Comparison of ENCODE assay signal across 12 mouse cellular contexts in the genomic region with DNA sequence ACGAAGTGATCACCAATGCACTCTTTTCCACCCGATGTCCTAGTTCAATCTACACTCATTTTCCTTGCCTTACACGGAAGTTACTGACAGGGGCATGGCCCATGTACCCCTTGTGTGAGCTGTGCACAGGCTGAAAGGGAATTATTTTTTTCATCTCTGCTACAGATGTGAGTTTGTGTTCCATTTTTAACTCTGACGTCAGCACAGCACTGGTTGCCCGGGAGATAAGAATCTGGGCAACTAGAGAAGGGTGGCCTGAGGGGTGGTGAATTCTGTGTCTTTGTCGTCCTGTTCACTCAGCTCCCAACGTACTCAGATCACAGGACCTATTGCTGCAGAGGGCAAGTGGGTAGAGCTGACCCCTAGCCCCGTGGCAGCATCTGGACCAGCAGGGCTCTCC. TPM values are rescaled to one million over a fixed set of nuclear protein-coding genes. Genes with fewer than 3 reads are reported as not detected.
A peak's percentile ranks its signal among the peaks of the same experiment; 100 is the strongest.
DNase-seq lines count a peak whose midpoint lies in the region; ATAC-seq and TF ChIP-seq lines count a peak whose summit lies in the region.
"Had no signal": no experiment of that assay in that cellular context is flagged by ENCODE, and none has a peak within 500 bp of the region (broad histone marks: within the 10 kb centered on the region; RNA-seq: fewer than 3 reads in every experiment).

No protein-coding gene starts in this region.

- 0 out of 2 replicates have a peak, but pooled peaks have one; percentile 58 for ATAC-seq in forebrain, embryonic 16.5 days
- no peak; the same call in 1 of the 2 replicates for ATAC-seq in lung, postnatal 0 days

- H3K4me3 ChIP-seq in forebrain, embryonic 16.5 days (replicated peaks; ENCODE audit: low read length) = no peak overlapping the region
- H3K4me3 ChIP-seq in forebrain, embryonic 10.5 days = no peak overlapping the region
- H3K4me3 ChIP-seq in lung, postnatal 0 days (ENCODE audit: low read depth, low read length) = no peak overlapping the region
- H3K4me3 ChIP-seq: erythroblast, embryonic 14.5 days had no signal

- no peak overlapping the region for H3K4me2 ChIP-seq in forebrain, embryonic 16.5 days (ENCODE audit: low read length)
- no peak overlapping the region; the same call in 1 of the 2 replicates for H3K4me2 ChIP-seq in lung, postnatal 0 days (replicated peaks; ENCODE audit: low read depth, low read length)
- H3K4me2 ChIP-seq: hindbrain, embryonic 14.5 days had no signal

- no peak overlapping the region for H3K27ac ChIP-seq in forebrain, embryonic 16.5 days (ENCODE audit: low read length)
- no peak overlapping the region for H3K27ac ChIP-seq in forebrain, embryonic 10.5 days
- peak overlapping the region; percentile 82 for H3K27ac ChIP-seq in lung, postnatal 0 days (ENCODE audit: low read length)
- H3K27ac ChIP-seq: hindbrain, embryonic 14.5 days had no signal

- H3K9me3 ChIP-seq in forebrain, embryonic 16.5 days (ENCODE audit: control insufficient read depth, low read length) = no peaks in the 10 kb centered on the region
- H3K9me3 ChIP-seq in forebrain, embryonic 10.5 days = no peaks in the 10 kb centered on the region
- no peaks in the 10 kb centered on the region for H3K9me3 ChIP-seq in lung, postnatal 0 days (ENCODE audit: low read length)

- 62% methylated on average over 8 of the region's 8 CpGs for WGBS in forebrain, embryonic 16.5 days
- WGBS in forebrain, embryonic 10.5 days = 71% methylated on average over 8 of the region's 8 CpGs
- WGBS in lung, postnatal 0 days = 50% methylated on average over 8 of the region's 8 CpGs

- no peaks in the 10 kb centered on the region for H3K27me3 ChIP-seq in forebrain, embryonic 16.5 days (replicated peaks; ENCODE audit: control insufficient read depth, insufficient read depth, low read length)
- H3K27me3 ChIP-seq in forebrain, embryonic 10.5 days (ENCODE audit: poor library complexity, severe bottlenecking) = no peaks in the 10 kb centered on the region
- H3K27me3 ChIP-seq in lung, postnatal 0 days (replicated peaks; ENCODE audit: insufficient read depth, low read length) = no peaks in the 10 kb centered on the region

- DNase-seq in forebrain, embryonic 10.5 days (ENCODE audit: extremely low spot score, low spot score) = no peak
- peak; percentile 33 for DNase-seq in lung, postnatal 0 days (ENCODE audit: low spot score)
- DNase-seq in lung, postnatal 14 days = no peak
- peak; percentile 44 for DNase-seq in CD4-positive, CD25-positive, alpha-beta regulatory T cell, adult 2 months (ENCODE audit: low read depth, low spot score)
- peak; percentile 30 for DNase-seq in c-Kit-positive CD71-negative TER-119-negative erythroid progenitor cells, embryonic 14.5 days (ENCODE audit: low read depth)
- DNase-seq in testis, postnatal 10 days (ENCODE audit: low spot score) = no peak
- no peak for DNase-seq in cerebellum, adult 11 months
- DNase-seq: cerebellum, adult 9-10 months; heart, adult 11 months had no signal

- no peak for TF ChIP-seq EP300 in lung, postnatal 0 days (IDR thresholded peaks at IDR 0.05)

- H3K36me3 ChIP-seq in forebrain, embryonic 16.5 days (ENCODE audit: control insufficient read depth, insufficient read depth) = no peaks in the 10 kb centered on the region
- H3K36me3 ChIP-seq in forebrain, embryonic 10.5 days (replicated peaks) = no peaks in the 10 kb centered on the region
- no peaks in the 10 kb centered on the region for H3K36me3 ChIP-seq in lung, postnatal 0 days (ENCODE audit: insufficient read depth, low read length)

- H3K4me1 ChIP-seq in forebrain, embryonic 16.5 days (replicated peaks; ENCODE audit: control insufficient read depth, insufficient read depth, low read length) = no peaks in the 10 kb centered on the region
- H3K4me1 ChIP-seq in forebrain, embryonic 10.5 days = peaks cover 6% of the 10 kb centered on the region; the same call in 1 of the 2 replicates
- peaks cover 5% of the 10 kb centered on the region; the same call in 1 of the 2 replicates for H3K4me1 ChIP-seq in lung, postnatal 0 days (ENCODE audit: insufficient read depth, low read depth, low read length)

- H3K9ac ChIP-seq in forebrain, embryonic 16.5 days (replicated peaks; ENCODE audit: low read depth, low read length) = no peak overlapping the region
- no peak overlapping the region for H3K9ac ChIP-seq in lung, postnatal 0 days (replicated peaks; ENCODE audit: low read depth)
- H3K9ac ChIP-seq: hindbrain, embryonic 14.5 days had no signal

- TF ChIP-seq CTCF in lung, postnatal 0 days (IDR thresholded peaks at IDR 0.05) = no peak

RNA-seq across cellular contexts. Expression of a gene that starts 43.9 kb away (rescaled TPM):
- polyA plus RNA-seq in forebrain, embryonic 16.5 days (2015; fragmentation: Nextera tagmentation; extraction: Ambion mirVana) = 87.8 and 88.3 TPM in 2 replicates
- polyA plus RNA-seq in forebrain, embryonic 10.5 days (2016; fragmentation: Nextera tagmentation; extraction: Ambion mirVana) = 36.7 and 38.4 TPM in 2 replicates
- 109 and 114 TPM in 2 replicates for polyA plus RNA-seq in lung, postnatal 0 days (2015; fragmentation: Nextera tagmentation; extraction: Ambion mirVana)

RNA-seq across cellular contexts. Expression of a gene that starts 45.8 kb away (rescaled TPM):
- 113 and 119 TPM in 2 replicates for polyA plus RNA-seq in forebrain, embryonic 16.5 days (2015; fragmentation: Nextera tagmentation; extraction: Ambion mirVana)
- polyA plus RNA-seq in forebrain, embryonic 10.5 days (2016; fragmentation: Nextera tagmentation; extraction: Ambion mirVana) = 286 and 289 TPM in 2 replicates
- polyA plus RNA-seq in lung, postnatal 0 days (2015; fragmentation: Nextera tagmentation; extraction: Ambion mirVana) = 78.3 and 79.5 TPM in 2 replicates

Comparison
In these comparisons a context has a peak if more than half of its experiments do, and no peak if none do; other contexts are left out.
1. DNase-seq: peak in lung, postnatal 0 days (single experiment), CD4-positive, CD25-positive, alpha-beta regulatory T cell, adult 2 months (single experiment) and c-Kit-positive CD71-negative TER-119-negative erythroid progenitor cells, embryonic 14.5 days (single experiment); none in forebrain, embryonic 10.5 days (single experiment), lung, postnatal 14 days (single experiment), testis, postnatal 10 days (single experiment) and cerebellum, adult 11 months (single experiment).